1 mouse cellular context compared by ENCODE assay signal in genomic region chr2:26138252-26139033, GRCm38 (mm10).
A peak's percentile ranks its signal among the peaks of the same experiment; 100 is the strongest.
TF ChIP-seq lines count a peak whose summit lies in the region.

No protein-coding gene starts in this region.

TF ChIP-seq in MEL, 35 proteins besides CTCF, POLR2A, EP300 and RAD21 (continued from another document):
- TF ChIP-seq GABPA (IDR thresholded peaks at IDR 0.05; ENCODE audit: low read depth, low read length) = no peak
- TF ChIP-seq RCOR1 (IDR thresholded peaks at IDR 0.05; ENCODE audit: low read depth, low read length) = no peak
- peak; percentile 91 for TF ChIP-seq SIN3A (IDR thresholded peaks at IDR 0.05; ENCODE audit: low read length)
- TF ChIP-seq UBTF (IDR thresholded peaks at IDR 0.05; ENCODE audit: borderline replicate concordance, insufficient read depth, low read depth, low read length) = no peak
- no peak for TF ChIP-seq BHLHE40 (IDR thresholded peaks at IDR 0.05; ENCODE audit: borderline replicate concordance, low read depth, low read length)
- peak; percentile 94 for TF ChIP-seq USF1 (IDR thresholded peaks at IDR 0.05; ENCODE audit: low read depth, low read length)
- TF ChIP-seq TCF12 (IDR thresholded peaks at IDR 0.05; ENCODE audit: low read depth, low read length) = no peak; the same call in 1 of the 2 replicates
- TF ChIP-seq MYC (IDR thresholded peaks at IDR 0.05; ENCODE audit: low read depth, low read length) = peak; percentile 94
- TF ChIP-seq ZNF384 (IDR thresholded peaks at IDR 0.05; ENCODE audit: low read depth, low read length) = peak; percentile 85
- no peak for TF ChIP-seq MAFK (IDR thresholded peaks at IDR 0.05; ENCODE audit: borderline replicate concordance, low read depth, low read length)
- no peak for TF ChIP-seq MEF2A (IDR thresholded peaks at IDR 0.05; ENCODE audit: extremely low read depth, insufficient replicate concordance, low read depth, low read length, poor library complexity, severe bottlenecking)
- TF ChIP-seq CHD2 (IDR thresholded peaks at IDR 0.05; ENCODE audit: low read length) = peak; percentile 55; the same call in 1 of the 2 replicates
- TF ChIP-seq TAL1 (IDR thresholded peaks at IDR 0.05; ENCODE audit: low read length) = peak; percentile 62
- no peak for TF ChIP-seq SMC3 (IDR thresholded peaks at IDR 0.05; ENCODE audit: low read depth, low read length)
- TF ChIP-seq MAX (IDR thresholded peaks at IDR 0.05; ENCODE audit: low read length) = peak; percentile 88
- TF ChIP-seq ETS1 (IDR thresholded peaks at IDR 0.05; ENCODE audit: low read depth, low read length) = peak; percentile 80
- no peak for TF ChIP-seq JUND (IDR thresholded peaks at IDR 0.05; ENCODE audit: low read depth, low read length)
- TF ChIP-seq POLR2AphosphoS2 (IDR thresholded peaks at IDR 0.05; ENCODE audit: low read length) = no peak
- TF ChIP-seq NELFE (IDR thresholded peaks at IDR 0.05; ENCODE audit: low read depth, low read length) = peak; percentile 49
- peak; percentile 95 for TF ChIP-seq MXI1 (IDR thresholded peaks at IDR 0.05; ENCODE audit: low read depth, low read length)
- peak; percentile 88 for TF ChIP-seq GATA1 (IDR thresholded peaks at IDR 0.05; ENCODE audit: low read depth, low read length)
- TF ChIP-seq MYB (IDR thresholded peaks at IDR 0.05; ENCODE audit: low read depth, low read length) = no peak
TF ChIP-seq in MEL: peak in this region for 16.
